Mouse (Mus musculus): ENCODE measurements around the gene Cxcr3.

Gene Cxcr3

DNA sequence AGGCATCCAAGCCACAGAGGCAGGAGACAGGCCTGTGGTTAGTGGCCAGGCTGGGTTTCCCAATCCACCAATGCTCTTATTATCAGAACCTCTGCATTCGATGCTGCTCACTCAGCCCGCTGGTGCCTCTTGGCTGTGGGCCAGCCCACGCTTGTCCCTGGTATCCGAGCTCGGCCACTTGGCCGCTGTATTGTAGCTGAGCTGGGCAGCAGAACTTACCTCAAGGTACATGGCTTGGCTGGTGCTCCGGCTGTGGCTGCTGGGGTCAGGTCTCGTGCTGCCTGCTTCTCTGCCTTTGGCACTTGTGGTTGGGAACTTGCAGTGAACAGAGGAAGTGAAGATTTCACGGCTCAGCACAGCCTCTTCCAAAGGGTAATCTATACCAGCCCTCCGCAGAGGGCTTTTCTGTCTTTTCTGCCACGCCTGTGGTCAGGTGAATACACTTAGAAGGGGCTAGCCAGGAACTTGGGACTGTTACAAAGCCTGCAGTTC lies at the start of gene Cxcr3:
TSS of gene Cxcr3 (minus strand) at position 442 of the 492 bp plus-strand sequence.
- peak; percentile 31 to 35 for DNase-seq

DNA sequence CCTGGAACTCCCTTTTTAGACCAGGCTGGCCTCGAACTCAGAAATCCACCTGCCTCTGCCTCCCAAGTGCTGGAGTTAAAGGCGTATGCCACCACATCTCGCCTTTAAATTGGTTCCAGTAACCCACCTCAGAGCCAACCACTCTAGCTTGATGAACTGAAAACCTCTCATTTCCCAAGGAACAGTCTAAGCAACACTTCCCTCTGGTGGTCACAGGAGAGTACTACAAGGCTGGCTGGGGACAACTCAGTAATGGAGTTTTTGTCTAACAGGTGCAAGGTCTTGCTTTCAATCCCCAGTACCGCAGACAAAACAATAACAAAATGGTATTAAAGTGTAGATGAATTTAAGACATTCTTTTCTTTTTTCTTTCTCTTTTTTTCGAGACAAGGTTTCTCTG lies 38.0 kb upstream of the Cxcr3 start:
- peak; percentile 70 to 72 for DNase-seq

DNA sequence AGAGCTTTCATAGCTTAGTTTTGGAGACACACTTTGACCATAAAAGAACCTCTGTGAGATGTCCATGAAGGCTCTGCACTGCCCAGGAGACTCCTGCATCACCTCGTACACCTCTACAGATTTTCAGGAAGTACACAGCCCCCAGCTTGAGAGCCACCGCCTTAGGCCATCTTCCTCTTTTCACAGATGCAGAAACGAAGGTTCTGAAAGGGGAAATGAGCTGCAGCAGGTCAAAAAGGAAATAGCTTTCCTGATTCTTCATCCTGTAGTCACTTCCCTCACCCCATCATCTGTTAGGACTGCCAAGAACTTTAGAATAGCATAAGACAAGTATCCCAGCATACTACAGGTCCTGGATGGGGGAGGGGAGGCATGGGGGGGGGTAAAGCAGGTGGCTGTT lies 36.2 kb upstream of the Cxcr3 start:
- DNase-seq: peak; percentile 44 to 52

DNA sequence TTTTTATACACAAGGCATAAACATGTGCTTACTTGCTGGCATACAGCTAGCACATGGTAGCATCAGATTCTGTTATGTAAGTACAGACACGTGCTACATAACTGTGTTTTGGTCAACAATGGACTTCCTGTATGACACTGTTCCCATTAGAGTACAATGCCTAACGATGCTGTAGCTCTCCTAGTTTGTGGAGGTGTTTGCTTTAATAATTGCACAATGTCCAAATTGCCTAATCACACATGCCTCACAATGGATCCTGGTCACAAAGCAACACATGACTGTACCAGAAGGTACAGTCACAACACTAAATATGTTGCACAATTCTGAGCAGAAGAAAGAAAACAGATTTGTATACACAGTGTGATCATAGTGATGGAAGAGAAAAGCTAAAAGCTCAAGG lies 35.4 kb upstream of the Cxcr3 start:
- DNase-seq: no peak

DNA sequence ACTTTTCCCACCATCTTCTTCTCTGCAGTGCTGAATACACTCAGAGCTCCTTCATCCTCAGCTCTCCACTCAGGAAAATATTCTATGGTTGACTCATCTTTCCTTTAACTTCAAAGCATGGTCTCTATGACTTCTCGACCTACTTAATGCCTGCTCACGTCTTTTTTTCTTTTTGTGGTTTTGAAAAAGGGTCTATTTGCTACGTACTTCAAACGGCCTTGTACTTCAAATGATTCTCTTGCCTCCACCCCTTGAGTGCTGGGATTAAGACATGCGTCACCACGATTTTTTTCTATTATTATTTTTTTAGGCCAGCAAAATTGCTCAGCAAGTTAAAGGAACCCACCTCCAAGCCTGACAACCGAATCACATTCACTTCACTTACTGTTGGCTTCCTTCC lies 33.2 kb upstream of the Cxcr3 start:
- DNase-seq: no peak

DNA sequence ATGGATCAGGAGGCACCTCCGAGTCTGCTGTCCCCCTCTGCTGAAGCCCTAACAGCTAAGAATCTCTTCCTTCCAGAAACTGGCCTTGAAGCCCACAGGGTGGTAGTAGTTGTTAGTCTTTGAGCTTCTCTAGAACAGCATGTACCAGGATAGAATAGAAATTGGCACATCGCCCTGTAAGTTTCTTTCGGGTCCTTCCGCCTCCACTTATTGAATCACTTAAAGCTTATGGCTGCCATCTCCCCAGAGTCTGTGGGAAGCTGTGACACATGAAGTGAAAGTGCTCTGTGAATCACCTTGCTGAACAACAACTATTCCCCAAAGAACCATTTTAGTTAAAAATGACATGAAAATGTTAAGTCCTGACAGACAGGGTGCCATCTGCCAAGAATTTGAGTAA lies 31.0 kb upstream of the Cxcr3 start:
- DNase-seq: no peak

DNA sequence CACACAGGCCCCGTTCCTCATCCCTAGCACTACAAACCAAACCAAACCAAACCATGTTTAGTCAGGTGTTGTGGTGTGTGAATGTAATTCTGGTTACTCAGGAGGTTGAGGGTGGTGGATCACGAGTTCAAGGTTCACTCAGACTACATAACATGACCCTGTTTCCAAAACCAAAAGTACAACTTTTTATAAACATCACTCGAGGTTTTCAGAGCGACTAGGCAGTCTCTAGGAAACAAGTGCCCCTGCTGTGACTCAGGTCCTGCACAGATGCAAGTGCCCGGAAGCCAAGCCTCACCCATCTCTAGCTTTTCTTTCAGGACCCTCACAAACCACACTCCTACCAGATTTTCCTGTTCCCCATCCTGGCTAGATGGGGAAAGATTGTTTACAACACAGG lies 30.6 kb upstream of the Cxcr3 start:
- no peak for DNase-seq

DNA sequence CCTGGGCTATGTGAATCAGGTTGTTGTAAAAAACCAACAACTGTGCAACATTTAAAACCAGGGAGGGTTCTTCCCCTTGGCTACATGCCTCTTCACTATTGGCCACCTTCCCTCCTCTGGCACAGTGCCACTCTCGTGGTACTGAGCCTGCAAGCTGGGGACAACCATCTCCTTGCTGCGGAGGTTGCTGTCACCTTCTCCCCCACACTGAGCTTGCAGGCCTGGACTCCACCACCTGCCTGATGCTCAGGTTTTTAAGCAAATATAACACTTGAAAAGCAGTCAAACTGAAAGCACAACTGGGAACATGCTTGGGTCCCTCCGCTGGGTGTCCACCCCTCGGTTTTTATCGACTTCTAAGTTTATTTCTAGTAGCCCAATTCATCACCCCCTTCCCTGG lies 20.4 kb upstream of the Cxcr3 start:
- no peak for DNase-seq

DNA sequence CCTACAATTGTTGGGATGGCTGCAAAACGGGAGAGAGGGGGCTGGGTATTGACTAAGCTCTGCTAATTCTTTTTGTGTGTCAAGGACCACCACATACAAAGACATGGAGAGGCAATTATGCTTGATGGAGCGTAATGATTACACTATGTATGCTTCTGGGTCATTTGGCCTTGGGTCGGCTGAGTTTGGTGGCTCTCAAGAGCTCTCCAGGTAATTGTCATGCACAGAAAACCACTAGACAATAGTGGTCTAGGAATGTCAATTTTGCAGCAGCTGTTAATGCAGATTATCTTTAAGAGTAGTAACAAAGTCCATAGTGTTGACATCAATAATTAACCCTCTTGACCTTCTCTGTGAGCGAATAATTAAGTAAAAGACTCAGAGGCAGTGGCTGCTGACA lies 16.1 kb upstream of the Cxcr3 start:
- DNase-seq: no peak

DNA sequence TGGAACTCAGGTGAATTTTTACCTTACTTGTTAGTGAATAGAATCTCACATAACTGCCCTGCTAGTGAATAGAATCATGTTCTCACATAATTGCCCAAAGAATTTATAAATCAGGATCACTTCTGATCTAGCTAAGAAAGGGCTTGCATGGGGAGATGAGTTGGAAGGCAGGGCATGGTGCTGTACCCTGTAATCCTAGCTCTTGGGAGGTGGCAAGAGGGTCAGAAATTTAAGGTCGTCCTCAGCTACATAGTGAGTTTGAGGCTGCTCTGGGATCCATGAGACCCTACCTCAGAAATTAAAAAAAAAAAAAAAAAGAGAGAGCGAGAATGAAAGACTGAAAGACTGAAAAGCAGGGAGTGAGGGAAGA lies 7.0 kb upstream of the Cxcr3 start:
- no peak for DNase-seq

DNA sequence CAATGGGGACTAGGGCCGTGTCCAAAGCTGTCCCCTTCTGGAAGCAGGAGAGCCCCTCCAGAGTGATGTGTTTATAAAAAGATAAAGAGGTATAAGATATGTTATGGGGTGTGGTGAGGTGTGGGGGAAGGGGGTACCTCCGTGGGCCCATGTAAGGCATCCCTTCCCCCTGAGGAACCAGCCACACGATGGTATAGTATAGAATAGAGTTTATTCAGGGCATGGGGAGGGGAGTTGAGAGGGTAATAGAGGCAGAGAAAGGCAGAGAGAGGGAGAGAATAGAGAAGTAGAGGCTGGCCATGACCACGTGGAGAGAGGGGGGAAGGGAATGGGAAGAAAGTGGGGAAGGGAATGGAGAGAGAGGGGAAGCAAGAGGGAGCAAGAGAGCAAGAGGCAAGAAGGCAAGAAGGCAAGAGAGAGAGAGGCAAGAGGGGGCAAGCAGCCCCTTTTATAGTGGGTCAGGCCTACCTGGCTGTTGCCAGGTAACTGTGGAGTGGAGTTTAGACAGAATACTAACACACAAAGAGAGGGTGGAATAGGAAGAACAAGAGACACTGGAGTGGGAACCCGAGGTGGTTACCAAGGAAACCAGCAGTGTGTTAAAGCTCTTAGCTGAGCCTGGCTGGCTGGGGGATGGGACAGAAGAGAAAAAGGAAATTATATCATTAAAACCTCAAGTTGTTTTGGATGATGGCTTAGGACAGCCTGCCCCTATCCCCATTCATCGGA lies 6.4 kb upstream of the Cxcr3 start:
- DNase-seq: no peak

DNA sequence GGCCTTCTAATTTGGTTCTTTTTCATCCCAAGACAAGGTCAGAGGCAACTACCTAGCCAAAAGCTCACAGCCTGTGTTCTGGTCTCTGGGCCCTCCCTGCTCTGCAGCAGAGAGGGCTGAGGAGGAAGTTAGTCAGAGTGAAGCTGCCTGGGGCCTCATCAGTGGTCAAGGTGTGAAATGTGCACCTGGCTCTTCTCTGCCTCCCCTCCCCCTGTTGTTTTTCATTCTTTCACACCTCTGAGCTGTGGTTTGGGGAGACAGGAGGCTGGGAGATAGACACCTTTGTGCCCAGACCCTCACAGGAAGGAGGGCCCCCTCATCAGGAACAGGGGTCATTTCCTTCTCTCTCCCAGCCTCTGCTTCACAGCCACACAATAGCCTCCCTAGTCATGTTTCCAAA lies 3.1 kb upstream of the Cxcr3 start:
- no peak for DNase-seq

DNA sequence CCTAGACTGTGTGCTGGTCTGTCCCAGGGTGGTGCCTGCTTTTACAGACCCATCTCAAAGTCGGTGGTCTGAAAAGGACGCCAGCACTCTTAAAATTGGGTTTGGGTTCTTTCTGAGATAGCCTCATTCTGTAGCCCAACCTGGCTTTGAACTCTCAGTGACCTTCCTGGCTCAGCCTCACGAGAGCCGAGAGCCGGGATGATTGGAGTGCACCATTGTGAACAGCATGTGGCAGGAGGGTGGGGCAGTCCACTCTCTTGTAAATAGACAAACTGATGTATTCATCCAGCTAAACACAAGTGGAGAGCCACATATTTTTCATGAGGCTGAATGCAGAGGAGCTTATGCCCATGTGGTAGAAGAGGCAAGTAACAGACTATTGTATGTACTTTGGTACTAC lies 912 bp upstream of the Cxcr3 start:
- DNase-seq: no peak

DNA sequence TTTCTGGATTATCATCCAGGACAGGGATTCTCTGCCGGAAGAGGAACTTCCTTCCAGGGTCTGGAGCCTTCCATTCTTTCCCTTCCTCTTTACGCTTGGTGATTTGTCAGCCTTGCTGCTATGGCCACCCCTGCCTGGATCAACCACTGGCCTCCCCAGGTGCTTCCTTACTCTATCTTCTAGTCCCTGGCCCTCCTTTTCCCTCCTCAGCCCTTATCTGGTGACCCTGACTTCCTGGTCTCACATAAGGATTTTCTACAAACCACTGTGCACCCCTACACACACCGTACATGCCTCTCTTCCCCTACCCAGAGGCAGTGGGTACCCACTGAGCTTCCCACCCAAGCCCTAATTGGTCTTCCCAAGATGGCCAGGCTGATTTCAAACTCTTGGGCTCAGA lies 781 bp downstream of the Cxcr3 start:
- DNase-seq: no peak

DNA sequence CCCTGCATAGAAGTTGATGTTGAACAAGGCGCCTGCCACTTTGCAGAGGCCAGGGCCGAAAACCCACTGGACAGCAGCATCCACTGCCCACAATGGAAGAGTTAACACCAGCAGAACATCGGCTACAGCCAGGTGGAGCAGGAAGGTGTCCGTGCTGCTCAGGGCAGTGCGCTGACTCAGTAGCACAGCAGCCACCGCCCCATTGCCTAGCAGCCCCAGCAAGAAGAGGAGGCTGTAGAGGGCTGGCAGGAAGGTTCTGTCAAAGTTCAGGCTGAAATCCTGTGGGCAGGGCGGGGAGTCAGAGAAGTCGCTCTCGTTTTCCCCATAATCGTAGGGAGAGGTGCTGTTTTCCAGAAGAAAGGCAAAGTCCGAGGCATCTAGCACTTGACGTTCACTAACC lies 1.4 kb downstream of the Cxcr3 start:
- DNase-seq: no peak

DNA sequence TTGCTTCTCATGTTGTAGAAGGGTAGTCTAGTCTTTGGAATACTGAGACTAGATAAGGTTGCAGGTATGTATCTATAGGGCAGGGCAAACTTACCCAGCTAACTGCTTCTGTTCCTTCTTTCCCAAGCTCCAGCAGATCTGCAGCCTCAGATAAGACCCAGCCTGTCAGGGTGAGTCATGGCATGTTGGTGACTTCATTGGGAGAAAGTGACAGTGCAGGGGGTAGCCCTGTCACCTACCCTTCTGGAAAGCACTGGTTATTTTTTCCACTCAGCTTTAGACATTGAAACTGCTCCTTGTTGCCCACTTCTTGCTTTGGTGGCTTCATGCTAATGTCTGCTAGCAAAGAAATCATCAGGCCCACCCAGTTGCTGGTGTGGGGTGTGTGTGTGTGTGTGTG lies 4.1 kb downstream of the Cxcr3 start:
- DNase-seq: no peak

DNA sequence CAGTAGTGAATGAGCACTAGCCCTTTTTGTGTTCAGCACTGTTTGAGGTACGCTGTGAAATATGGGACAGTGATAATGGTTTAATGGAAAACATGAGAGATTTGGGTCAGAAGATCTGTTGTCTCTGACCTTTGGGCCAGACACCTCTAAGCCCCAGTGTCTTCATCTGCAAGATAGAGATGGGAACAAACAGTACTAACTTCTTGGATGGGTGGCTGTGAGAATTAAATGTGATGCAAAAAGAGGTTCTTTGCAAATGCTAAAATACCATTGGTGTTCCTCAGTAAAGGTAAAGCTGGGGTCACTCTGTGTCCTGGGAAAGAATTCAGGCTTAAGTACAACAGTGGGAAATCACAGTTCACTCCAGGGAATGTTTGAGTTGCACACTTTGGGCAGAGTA lies 13.7 kb downstream of the Cxcr3 start:
- no peak for DNase-seq

DNA sequence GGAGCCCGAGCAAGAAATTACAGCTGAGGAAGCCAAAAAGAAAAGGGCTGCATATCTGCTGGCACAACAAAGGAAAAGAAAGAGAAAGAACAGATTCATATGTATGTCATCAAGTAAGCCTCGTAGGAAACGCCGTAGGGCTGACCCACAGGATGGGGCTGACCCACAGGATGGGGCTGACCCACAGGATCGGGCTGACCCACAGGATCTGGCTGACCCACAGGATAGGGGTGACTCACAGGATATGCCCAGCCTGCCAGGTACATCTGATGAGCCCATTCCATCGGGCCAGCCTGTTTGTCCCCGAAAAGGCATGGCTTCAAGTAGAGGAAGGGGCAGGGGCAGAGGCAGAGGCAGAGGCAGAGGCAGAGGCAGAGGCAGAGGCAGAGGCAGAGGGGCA lies 29.0 kb downstream of the Cxcr3 start:
- no peak for DNase-seq

DNA sequence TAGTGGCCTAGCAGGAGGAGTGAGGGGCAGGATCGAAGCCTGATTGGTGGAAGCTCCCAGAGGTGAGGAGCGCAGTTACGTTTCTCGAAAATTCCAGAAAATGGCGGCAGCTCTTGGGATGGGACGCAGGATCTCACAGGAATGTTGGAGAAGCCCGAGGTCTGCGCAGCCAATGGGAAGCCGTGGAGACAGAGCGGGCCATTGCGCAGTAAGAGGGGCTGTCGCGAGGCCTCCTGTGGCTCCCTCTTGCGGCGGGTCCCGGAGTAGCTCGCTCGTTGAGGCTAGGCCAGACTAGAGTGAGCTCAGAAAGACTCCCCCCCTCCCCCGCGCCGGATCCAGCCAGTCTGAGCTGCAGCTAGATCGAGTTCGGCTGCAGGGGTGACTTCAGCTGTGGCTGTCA lies 35.8 kb downstream of the Cxcr3 start:
- no peak for DNase-seq

DNA sequence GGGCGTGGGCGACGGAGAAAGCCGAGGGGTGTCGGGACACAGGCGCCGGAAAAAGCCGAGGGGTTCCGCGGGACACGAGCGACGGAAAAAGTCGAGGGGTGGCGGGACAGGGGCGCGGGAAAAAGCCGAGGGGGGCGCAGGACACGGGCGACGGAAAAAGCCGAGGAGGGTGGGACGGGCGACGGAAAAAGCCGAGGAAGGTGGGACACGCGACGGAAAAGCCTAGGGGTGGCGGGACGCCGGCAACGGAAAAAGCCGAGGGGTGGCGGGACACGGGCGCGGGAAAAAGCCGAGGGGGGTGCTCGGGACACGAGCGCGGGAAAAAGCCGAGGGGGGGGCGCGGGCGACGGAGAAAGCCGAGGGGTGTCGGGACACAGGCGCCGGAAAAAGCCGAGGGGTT lies 36.5 kb downstream of the Cxcr3 start:
- no peak for DNase-seq

DNA sequence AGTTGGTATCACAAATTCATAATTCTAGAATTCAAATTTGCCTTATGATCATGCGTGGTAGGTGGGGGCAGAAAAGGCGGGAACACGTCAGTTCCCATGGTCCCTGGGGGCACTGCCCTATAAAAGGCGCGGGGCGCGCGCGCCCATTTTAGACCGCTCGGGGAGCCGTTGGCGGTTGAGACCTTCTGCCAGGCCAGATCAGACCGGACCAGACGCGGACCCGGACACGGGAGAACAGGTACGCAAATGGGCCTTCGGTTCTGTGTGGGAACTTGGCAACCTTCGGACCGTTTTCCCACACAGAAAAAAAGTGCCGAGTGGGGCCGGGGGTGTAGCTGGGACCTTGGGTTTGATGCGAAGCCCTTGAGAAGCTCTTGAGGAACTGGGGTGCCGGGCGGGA lies 38.4 kb downstream of the Cxcr3 start:
- DNase-seq: no peak

Data from B cell, adult 2 months (primary cell).